Mouse (Mus musculus): ENCODE measurements at regions not wholly inside any gene's neighbourhood (a gene's known extent, or its start where the extent isn't known, plus 50 kb on each side); places are given as distances from the start of the nearest gene placed in this dataset.

DNA sequence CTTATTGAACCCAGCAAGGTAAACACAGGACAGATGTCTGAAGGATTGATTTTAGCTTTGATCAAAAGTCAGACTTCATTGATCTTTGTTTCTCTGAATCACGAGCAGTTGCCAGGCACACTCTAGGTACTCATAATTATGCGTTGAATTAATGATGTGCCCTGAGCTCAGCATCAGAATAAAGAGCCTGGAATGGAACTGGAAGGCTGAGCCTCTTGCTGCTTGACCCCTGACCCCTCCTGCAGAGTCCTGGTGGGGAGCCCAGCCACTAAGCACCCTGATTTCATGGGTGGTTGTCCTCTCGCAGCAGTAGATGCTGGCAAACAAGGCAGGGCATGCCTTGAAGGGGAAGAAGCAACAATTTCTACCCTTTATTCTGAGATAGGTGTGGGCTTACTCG, 64.9 kb upstream of the Noct start:
- H3K4me2 ChIP-seq (ENCODE audit: low read depth, low read length, severe bottlenecking), result no peak overlapping the region
- no peak overlapping the region for H3K9ac ChIP-seq (ENCODE audit: low read length)
- 26% methylated on average over 4 of the region's 4 CpGs for WGBS
- H3K9me3 ChIP-seq (ENCODE audit: control insufficient read depth, low read length), result no peaks in the 10 kb centered on the region
- DNase-seq (ENCODE audit: low spot score), result no peak
- ATAC-seq (replicated peaks; ENCODE audit: low FRiP score), result no peak
- peaks cover 4% of the 10 kb centered on the region; the same call in 1 of the 2 replicates for H3K4me1 ChIP-seq (replicated peaks; ENCODE audit: control insufficient read depth, insufficient read depth, low read length)
- H3K4me3 ChIP-seq (ENCODE audit: low read depth, low read length), result no peak overlapping the region
- no peak overlapping the region for H3K27ac ChIP-seq (ENCODE audit: low read depth, low read length)
- no peaks in the 10 kb centered on the region for H3K36me3 ChIP-seq (ENCODE audit: control insufficient read depth, insufficient read depth, low read length)
- no peaks in the 10 kb centered on the region for H3K27me3 ChIP-seq (ENCODE audit: control insufficient read depth, insufficient read depth, low read length)

DNA sequence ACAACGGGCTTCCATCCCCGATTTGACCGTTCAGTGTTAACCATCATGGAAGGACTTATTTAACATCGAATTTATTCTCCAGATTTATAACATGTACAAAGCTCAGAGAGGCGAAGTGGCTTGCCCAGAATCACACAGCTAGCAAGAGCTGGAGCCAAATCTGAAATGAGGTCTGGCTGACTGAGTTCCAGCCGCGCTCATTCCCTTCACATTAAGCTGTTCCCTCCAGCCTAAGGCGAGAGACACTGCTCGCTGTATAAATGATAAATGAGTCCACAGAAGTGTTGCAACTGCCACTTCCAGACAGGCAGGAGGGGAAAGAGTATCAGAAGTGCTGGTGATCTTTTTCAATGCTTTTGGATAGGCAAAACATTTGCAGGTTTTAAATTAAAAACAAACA, 64.4 kb upstream of the Noct start:
- Histone ChIP-seq H3K4me2 (ENCODE audit: low read depth, low read length, severe bottlenecking) (no peak overlapping the region), H3K36me3 (ENCODE audit: control insufficient read depth, insufficient read depth, low read length) (no peaks in the 10 kb centered on the region), H3K27me3 (ENCODE audit: control insufficient read depth, insufficient read depth, low read length) (no peaks in the 10 kb centered on the region), H3K9ac (ENCODE audit: low read length) (no peak overlapping the region), H3K4me1 (replicated peaks; ENCODE audit: control insufficient read depth, insufficient read depth, low read length) (peaks cover 4% of the 10 kb centered on the region; the same call in 1 of the 2 replicates), H3K9me3 (ENCODE audit: control insufficient read depth, low read length) (no peaks in the 10 kb centered on the region), H3K27ac (ENCODE audit: low read depth, low read length) (no peak overlapping the region), H3K4me3 (ENCODE audit: low read depth, low read length) (no peak overlapping the region)
- DNase-seq (ENCODE audit: low spot score), result no peak
- no peak for ATAC-seq (replicated peaks; ENCODE audit: low FRiP score)
- WGBS, result 70% methylated on average over 9 of the region's 9 CpGs

DNA sequence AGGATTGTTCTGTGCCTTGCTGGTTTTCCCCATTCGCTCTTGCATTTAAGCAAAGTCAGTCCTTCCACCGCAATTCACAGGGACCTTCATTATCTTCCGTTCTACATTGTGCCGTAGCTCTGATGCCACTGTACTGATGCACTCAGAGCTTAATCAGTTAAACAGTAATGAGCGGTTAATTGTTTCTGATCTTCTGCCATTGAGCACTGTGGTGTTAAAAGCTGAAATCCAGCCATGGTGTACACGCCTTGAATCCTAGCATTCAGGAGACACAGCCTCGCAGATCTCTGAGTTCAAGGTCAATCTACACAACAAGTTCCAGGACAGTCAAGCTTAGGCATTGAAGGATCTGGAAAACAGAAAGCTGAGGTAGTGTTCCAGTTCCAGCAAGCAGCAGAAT, 63.6 kb upstream of the Noct start:
- no peak for ATAC-seq (replicated peaks; ENCODE audit: low FRiP score)
- Histone ChIP-seq H3K27ac (ENCODE audit: low read depth, low read length) (no peak overlapping the region), H3K9ac (ENCODE audit: low read length) (no peak overlapping the region), H3K36me3 (ENCODE audit: control insufficient read depth, insufficient read depth, low read length) (no peaks in the 10 kb centered on the region), H3K4me3 (ENCODE audit: low read depth, low read length) (no peak overlapping the region), H3K9me3 (ENCODE audit: control insufficient read depth, low read length) (no peaks in the 10 kb centered on the region), H3K4me2 (ENCODE audit: low read depth, low read length, severe bottlenecking) (no peak overlapping the region), H3K4me1 (replicated peaks; ENCODE audit: control insufficient read depth, insufficient read depth, low read length) (peaks cover 4% of the 10 kb centered on the region; the same call in 1 of the 2 replicates), H3K27me3 (ENCODE audit: control insufficient read depth, insufficient read depth, low read length) (no peaks in the 10 kb centered on the region)
- 83% methylated on average over 7 of the region's 7 CpGs for WGBS
- no peak for DNase-seq (ENCODE audit: low spot score)

DNA sequence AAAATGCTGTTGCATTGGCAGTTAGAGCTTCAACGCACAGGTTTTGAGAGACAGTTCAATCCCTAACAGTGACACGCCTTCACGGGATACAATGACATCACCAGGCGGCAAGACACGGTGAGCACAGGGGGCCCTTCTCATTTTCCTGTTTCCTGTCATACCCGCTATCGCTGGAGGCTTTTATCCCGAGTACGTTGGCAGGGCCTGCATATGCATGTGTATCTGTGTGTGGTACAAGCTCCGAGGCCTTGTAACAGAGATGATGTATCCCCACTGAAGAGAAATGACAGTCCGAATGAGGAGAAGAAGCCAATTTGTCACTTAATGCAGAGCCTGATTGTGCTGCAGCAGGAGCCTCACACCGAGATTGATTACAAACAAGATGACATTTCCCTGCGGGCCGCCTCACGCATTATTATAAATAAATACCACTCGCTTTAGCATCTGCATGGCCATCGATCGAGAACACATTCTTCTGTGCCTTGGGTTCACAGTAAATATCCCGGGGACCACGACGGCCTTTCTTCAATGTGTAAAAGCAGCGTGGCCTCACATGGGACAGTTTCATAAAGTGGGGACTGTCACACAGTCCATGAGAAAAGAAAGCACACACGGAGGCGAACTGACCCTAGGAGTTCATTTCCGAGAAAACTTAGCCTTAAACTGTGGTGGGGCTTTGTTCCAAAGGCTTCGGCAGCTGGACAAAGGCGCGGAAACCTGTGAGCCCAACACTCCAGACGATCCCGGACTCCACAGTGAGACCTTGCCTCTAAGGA, 54.9 kb upstream of the Noct start:
- no peak overlapping the region for H3K4me2 ChIP-seq (ENCODE audit: low read depth, low read length, severe bottlenecking)
- H3K4me1 ChIP-seq (replicated peaks; ENCODE audit: control insufficient read depth, insufficient read depth, low read length), result no peaks in the 10 kb centered on the region
- H3K9me3 ChIP-seq (ENCODE audit: control insufficient read depth, low read length), result no peaks in the 10 kb centered on the region
- no peak overlapping the region for H3K9ac ChIP-seq (ENCODE audit: low read length)
- H3K27ac ChIP-seq (ENCODE audit: low read depth, low read length), result no peak overlapping the region
- H3K27me3 ChIP-seq (ENCODE audit: control insufficient read depth, insufficient read depth, low read length), result no peaks in the 10 kb centered on the region
- no peaks in the 10 kb centered on the region for H3K36me3 ChIP-seq (ENCODE audit: control insufficient read depth, insufficient read depth, low read length)
- DNase-seq (ENCODE audit: low spot score) (no peak), ATAC-seq (replicated peaks; ENCODE audit: low FRiP score) (no peak)
- 82% methylated on average over 30 of the region's 30 CpGs for WGBS
- H3K4me3 ChIP-seq (ENCODE audit: low read depth, low read length), result no peak overlapping the region

DNA sequence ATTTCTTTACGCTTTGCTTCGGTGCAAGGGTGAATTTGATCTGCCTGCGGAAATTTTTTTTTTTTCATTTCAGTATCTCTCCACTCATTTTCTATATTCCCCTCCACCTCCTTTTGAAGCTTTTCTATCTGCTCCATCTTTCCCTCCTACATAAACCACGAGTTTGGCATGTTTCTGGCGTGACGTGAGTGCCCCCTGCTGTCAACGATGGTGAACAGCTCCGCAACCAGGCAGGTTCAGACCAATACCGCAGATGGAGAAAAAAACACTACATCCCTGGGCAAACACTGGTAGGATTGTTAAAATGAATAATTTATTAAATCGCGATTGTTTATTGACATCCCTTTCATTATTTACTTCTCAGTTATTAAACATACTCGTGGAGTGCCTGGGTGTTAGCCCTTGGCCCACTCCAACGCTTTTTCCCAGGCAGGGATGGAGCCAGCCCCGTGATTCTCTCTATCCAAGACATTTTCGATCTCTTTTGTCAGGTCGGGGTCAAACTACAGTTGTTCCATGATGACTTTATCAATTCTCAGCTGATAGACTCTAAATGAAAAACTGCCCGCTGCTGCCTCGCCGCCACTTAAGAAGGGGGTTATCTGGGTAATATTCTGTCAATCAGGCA, 53.9 kb upstream of the Noct start:
- peak; percentile 63; the same call in 1 of the 2 replicates for ATAC-seq (replicated peaks; ENCODE audit: low FRiP score)
- H3K4me2 ChIP-seq (ENCODE audit: low read depth, low read length, severe bottlenecking), result no peak overlapping the region
- DNase-seq (ENCODE audit: low spot score), result peak; percentile 88

More for the DNA sequence above, 53.9 kb upstream of the Noct start:
- H3K36me3 ChIP-seq (ENCODE audit: control insufficient read depth, insufficient read depth, low read length), result no peaks in the 10 kb centered on the region
- no peak overlapping the region for H3K4me3 ChIP-seq (ENCODE audit: low read depth, low read length)
- no peaks in the 10 kb centered on the region for H3K9me3 ChIP-seq (ENCODE audit: control insufficient read depth, low read length)
- 36% methylated on average over 19 of the region's 19 CpGs for WGBS
- H3K27me3 ChIP-seq (ENCODE audit: control insufficient read depth, insufficient read depth, low read length), result no peaks in the 10 kb centered on the region
- H3K27ac ChIP-seq (ENCODE audit: low read depth, low read length), result no peak overlapping the region
- H3K9ac ChIP-seq (ENCODE audit: low read length), result no peak overlapping the region
- no peaks in the 10 kb centered on the region for H3K4me1 ChIP-seq (replicated peaks; ENCODE audit: control insufficient read depth, insufficient read depth, low read length)
